Mouse (Mus musculus) CD4-positive, CD25-positive, alpha-beta regulatory T cell (primary cell): ENCODE results near the gene Anxa1. TPM values are rescaled to one million over a fixed set of nuclear protein-coding genes. Genes with fewer than 3 reads are reported as not detected.

ENCODE experiments used
- polyA plus RNA-seq: library from polyadenylated mRNA; unstranded; fragments of 100-300 nt; shearing (Covaris generic); gene quantifications from one replicate; pipeline ENCODE4 v1.2.1, GENCODE M21; 2017

Anxa1 gene
- polyA plus RNA-seq: 1.6 TPM

DNA sequence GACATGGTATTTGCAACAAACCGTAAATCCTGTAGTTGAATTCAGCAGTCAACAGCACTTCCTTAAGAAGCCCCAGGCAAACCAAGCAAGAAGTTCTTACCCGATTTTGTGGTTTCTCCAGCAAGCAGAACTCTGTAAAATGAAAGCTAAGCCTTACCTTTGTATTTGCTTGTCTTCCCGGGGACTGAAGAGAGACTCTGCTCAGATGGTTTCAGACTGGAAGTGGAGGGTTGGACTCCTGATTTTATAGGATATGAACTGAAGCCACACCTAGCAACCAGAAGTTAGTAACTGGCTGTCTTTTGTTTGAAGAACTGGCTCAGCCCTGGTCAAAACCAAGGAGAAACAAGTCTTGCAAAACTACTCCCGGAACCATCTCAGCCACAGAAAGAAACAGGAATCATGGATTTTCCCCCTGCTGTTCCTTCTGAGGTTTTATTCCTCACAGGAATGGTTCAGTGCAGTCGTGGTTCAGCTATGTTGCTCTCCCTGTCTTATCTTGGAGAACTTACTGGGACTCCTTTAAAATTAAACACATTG, at the start of gene Anxa1:
TSS of gene Anxa1 (minus strand) at position 490 of the 540 bp plus-strand sequence.

Other genes starting within 250 kb of the Anxa1 start
- not detected for gene Aldh1a1, start 101.8 kb upstream of the Anxa1 start, polyA plus RNA-seq